Mouse (Mus musculus): ENCODE measurements around the gene Lin54. TPM values are rescaled to one million over a fixed set of nuclear protein-coding genes. Genes with fewer than 3 reads are reported as not detected.

The Lin54 gene
- polyA plus RNA-seq (2012; ENCODE audit: insufficient read depth, insufficient read length, missing spikeins) = 3.7 and 5.3 TPM in 2 replicates

DNA sequence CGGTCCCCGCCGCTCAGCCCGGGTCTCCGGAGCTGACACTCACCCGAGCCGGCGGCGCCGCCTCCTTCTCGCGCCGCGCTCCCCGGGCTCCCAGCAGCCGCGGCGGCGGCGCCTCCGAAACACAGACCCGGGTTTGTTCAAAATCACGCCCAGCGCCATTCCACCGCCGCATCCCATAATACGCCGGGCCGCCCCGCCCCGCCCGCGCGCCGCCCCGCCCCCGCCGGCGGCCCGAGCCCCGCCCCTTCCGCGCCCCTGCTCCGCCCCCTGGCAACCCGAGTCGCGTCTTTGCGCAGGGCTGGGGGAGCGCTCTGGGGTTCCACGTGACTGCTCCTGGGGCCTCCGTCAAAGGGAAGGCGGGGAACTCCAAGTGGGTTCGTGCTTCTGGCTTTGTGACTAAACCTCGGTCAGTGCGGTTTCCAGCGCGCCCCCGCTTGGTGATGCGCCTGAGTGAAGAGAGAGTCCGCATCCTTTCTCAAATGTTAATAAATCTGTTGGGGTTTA is at the start of gene Lin54:
TSS of gene Lin54 (minus strand) at position 182 of the 504 bp plus-strand sequence.
- peaks cover 3% of the 10 kb centered on the region for H3K4me1 ChIP-seq (ENCODE audit: control insufficient read depth, insufficient read depth, insufficient read length, low read length)
- no peak within 1 kb of the TSS for H3K27ac ChIP-seq (replicated peaks; ENCODE audit: low read depth, low read length)
- H3K4me3 ChIP-seq (ENCODE audit: insufficient read depth, low read depth, low read length) = peak within 1 kb of the TSS; percentile 77

DNA sequence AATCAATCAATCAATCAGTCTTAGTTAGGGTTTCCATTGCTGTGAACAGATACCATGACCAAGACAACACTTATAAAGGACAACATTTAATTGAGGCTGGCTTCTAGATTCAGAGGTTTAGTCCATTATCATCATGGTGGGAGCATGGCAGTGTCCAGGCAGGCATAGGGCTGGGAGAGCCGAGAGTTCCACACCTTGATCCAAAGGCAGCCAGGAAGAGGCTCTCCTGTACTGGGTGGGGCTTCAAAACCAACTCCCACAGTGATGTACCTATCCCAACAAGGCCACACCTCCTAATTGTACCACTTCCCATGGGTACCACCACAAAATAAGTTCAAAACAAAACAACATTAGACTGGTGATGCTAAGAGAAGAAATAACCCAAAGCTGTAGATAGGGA is 49.7 kb upstream of the Lin54 start:
- no peaks in the 10 kb centered on the region for H3K4me1 ChIP-seq (ENCODE audit: control insufficient read depth, insufficient read depth, insufficient read length, low read length)
- H3K27ac ChIP-seq (replicated peaks; ENCODE audit: low read depth, low read length) = no peak overlapping the region
- H3K4me3 ChIP-seq (ENCODE audit: insufficient read depth, low read depth, low read length) = no peak overlapping the region

- Histone ChIP-seq H3K4me1 (ENCODE audit: control insufficient read depth, insufficient read depth, insufficient read length, low read length) (no peaks in the 10 kb centered on the region), H3K4me3 (ENCODE audit: insufficient read depth, low read depth, low read length) (no peak overlapping the region), H3K27ac (replicated peaks; ENCODE audit: low read depth, low read length) (no peak overlapping the region)
Measured at GRCm38 (mm10) chr5:100549311-100549710, 48.9 kb upstream of the Lin54 start.

DNA sequence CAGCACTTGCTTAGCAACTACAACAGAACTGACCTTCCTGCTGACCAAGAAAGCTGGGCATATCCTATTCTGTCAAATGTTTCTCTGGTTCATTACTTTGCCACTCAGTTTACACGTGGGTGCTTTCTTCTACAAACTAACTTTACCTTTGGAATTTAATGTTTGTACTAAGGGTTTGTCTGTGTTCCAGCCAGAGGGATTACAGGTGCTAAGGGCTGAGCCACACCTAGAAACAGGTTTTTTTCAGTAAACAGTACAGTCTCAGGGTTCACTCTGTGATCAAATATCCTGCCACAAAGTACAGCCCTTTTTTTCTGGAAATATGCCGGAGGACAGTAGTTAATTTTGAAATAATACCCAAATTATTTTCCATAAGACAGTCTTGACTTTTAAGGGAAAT is 47.8 kb upstream of the Lin54 start:
- Histone ChIP-seq H3K27ac (replicated peaks; ENCODE audit: low read depth, low read length) (no peak overlapping the region), H3K4me3 (ENCODE audit: insufficient read depth, low read depth, low read length) (no peak overlapping the region), H3K4me1 (ENCODE audit: control insufficient read depth, insufficient read depth, insufficient read length, low read length) (no peaks in the 10 kb centered on the region)

GRCm38 (mm10) chr5:100546294-100547080 is 46.0 kb upstream of the Lin54 start:
- H3K4me3 ChIP-seq (ENCODE audit: insufficient read depth, low read depth, low read length) = no peak overlapping the region
- no peak overlapping the region for H3K27ac ChIP-seq (replicated peaks; ENCODE audit: low read depth, low read length)
- no peaks in the 10 kb centered on the region for H3K4me1 ChIP-seq (ENCODE audit: control insufficient read depth, insufficient read depth, insufficient read length, low read length)

DNA sequence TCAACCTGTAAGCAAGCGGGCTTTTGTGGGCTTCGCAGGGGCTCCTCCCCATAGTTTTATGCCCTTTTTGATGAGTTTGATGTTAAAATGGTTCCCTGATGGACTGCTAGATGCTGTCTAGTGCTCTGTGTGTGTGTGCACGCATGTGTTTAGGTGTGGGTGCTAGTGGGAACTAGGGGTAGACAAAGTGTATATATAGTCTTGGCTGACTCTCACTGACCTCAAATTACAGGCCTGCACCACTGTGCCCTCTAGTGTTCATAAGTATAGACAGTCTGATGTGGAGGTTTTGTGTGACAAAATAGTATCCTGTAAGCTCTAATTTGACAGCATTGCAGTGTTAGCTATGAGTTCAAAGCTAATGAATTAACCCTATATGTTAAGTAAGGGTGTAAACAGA is 36.2 kb upstream of the Lin54 start:
- H3K4me3 ChIP-seq (ENCODE audit: insufficient read depth, low read depth, low read length) = no peak overlapping the region
- H3K27ac ChIP-seq (replicated peaks; ENCODE audit: low read depth, low read length) = no peak overlapping the region

DNA sequence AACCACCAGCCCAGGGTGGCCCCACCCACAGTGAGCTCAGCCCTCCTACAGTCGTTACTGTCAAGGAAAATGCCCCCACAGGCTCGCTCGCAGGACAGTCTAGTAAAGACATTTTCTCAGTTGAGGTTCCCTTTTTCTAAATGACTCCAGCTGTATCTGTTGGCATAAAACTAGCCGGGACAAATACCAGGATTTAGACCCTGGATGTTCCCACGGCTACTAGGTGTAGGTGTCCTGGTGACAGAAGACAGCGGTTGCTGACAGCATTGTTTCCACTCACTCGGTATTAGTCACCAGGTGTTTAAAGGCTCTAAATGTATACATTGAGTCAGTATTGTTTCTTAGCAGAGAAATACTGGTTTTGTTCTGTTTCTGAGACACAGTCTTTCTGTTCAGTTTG is 35.4 kb upstream of the Lin54 start:
- Histone ChIP-seq H3K27ac (replicated peaks; ENCODE audit: low read depth, low read length) (no peak overlapping the region), H3K4me3 (ENCODE audit: insufficient read depth, low read depth, low read length) (no peak overlapping the region), H3K4me1 (ENCODE audit: control insufficient read depth, insufficient read depth, insufficient read length, low read length) (no peaks in the 10 kb centered on the region)

More for the DNA sequence above, 36.2 kb upstream of the Lin54 start:
- H3K4me1 ChIP-seq (ENCODE audit: control insufficient read depth, insufficient read depth, insufficient read length, low read length) = no peaks in the 10 kb centered on the region

GRCm38 (mm10) chr5:100526164-100526563 is 25.7 kb upstream of the Lin54 start:
- H3K4me1 ChIP-seq (ENCODE audit: control insufficient read depth, insufficient read depth, insufficient read length, low read length) = no peaks in the 10 kb centered on the region
- H3K4me3 ChIP-seq (ENCODE audit: insufficient read depth, low read depth, low read length) = no peak overlapping the region
- H3K27ac ChIP-seq (replicated peaks; ENCODE audit: low read depth, low read length) = no peak overlapping the region

GRCm38 (mm10) chr5:100525620-100526019 is 25.2 kb upstream of the Lin54 start:
- H3K4me1 ChIP-seq (ENCODE audit: control insufficient read depth, insufficient read depth, insufficient read length, low read length) = no peaks in the 10 kb centered on the region
- H3K27ac ChIP-seq (replicated peaks; ENCODE audit: low read depth, low read length) = no peak overlapping the region
- H3K4me3 ChIP-seq (ENCODE audit: insufficient read depth, low read depth, low read length) = no peak overlapping the region

DNA sequence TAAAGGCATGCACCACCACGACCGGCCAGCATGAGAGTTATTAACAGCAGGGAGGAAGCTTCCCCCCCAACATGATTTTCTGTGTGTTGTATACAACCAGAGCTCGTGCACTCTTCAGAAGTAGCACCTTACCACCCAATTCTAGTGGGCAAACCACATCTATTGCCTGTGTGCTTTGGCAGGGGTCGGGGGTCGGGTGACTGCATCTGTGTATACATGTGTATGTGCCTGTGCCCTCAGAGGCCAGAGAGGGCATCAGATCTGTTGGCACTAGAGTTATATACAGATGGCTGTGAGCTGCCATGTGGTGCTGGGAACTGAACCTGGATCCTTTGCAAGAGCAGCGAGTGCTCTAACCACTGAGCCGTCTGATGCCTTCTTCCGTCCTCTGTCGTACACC is 24.5 kb upstream of the Lin54 start:
- H3K27ac ChIP-seq (replicated peaks; ENCODE audit: low read depth, low read length) = no peak overlapping the region
- no peaks in the 10 kb centered on the region for H3K4me1 ChIP-seq (ENCODE audit: control insufficient read depth, insufficient read depth, insufficient read length, low read length)
- H3K4me3 ChIP-seq (ENCODE audit: insufficient read depth, low read depth, low read length) = no peak overlapping the region

DNA sequence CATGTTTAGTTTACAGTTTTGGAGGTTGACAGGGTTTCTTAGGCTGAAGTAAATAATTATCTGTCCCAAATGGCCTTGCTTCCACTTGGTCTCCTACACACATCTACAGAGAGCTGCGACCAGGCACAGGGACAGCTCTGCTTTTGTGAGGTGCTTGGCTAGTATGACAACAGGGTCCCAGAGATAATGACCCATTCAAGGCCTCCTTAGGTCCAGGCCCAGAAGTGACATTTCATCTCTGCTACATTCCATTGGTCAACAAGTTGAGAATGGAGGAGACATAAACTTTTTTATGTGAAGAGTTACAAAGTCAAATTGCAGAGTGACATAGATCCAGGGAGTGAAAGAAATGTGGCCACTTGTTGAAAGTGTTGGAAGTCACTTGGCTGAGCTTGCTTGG is 22.9 kb upstream of the Lin54 start:
- H3K4me3 ChIP-seq (ENCODE audit: insufficient read depth, low read depth, low read length) = no peak overlapping the region
- no peak overlapping the region for H3K27ac ChIP-seq (replicated peaks; ENCODE audit: low read depth, low read length)
- H3K4me1 ChIP-seq (ENCODE audit: control insufficient read depth, insufficient read depth, insufficient read length, low read length) = no peaks in the 10 kb centered on the region; the same call in none of the 2 replicates

DNA sequence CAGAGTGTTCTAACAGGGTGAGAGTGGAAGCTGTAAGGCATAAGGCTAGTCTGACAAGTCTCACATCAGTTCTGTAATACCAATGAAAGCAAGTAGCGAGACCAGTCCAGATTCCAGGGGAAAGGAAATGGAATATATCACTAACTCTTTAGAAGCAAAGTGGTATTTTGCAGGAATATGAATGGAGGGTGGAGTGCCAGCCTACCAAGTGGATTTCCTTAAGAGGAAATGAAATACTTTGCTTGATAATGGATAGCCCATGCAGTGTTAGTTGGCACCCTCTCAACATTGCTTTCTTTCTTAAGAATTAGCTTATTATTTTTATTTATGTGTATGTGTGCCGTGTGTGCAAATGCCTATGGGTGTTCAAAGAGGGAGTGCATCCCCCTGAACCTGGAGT is 19.8 kb upstream of the Lin54 start:
- Histone ChIP-seq H3K4me3 (ENCODE audit: insufficient read depth, low read depth, low read length) (no peak overlapping the region), H3K4me1 (ENCODE audit: control insufficient read depth, insufficient read depth, insufficient read length, low read length) (no peaks in the 10 kb centered on the region; the same call in none of the 2 replicates), H3K27ac (replicated peaks; ENCODE audit: low read depth, low read length) (no peak overlapping the region)

- Histone ChIP-seq H3K27ac (replicated peaks; ENCODE audit: low read depth, low read length) (no peak overlapping the region), H3K4me3 (ENCODE audit: insufficient read depth, low read depth, low read length) (peak overlapping the region; percentile 76), H3K4me1 (ENCODE audit: control insufficient read depth, insufficient read depth, insufficient read length, low read length) (no peaks in the 10 kb centered on the region; the same call in none of the 2 replicates)
Measured at GRCm38 (mm10) chr5:100519027-100519411, 18.6 kb upstream of the Lin54 start.

- H3K27ac ChIP-seq (replicated peaks; ENCODE audit: low read depth, low read length) = peak within 1 kb of the TSS; percentile 52
- H3K4me3 ChIP-seq (ENCODE audit: insufficient read depth, low read depth, low read length) = peak within 1 kb of the TSS; percentile 76
- H3K4me1 ChIP-seq (ENCODE audit: control insufficient read depth, insufficient read depth, insufficient read length, low read length) = no peaks in the 10 kb centered on the region; the same call in none of the 2 replicates
Measured at GRCm38 (mm10) chr5:100518049-100519026, 17.9 kb upstream of the Lin54 start, which contains the start of gene Cops4. TSS of gene Cops4 (plus strand) at chr5:100518309.

GRCm38 (mm10) chr5:100512576-100512975 is 12.1 kb upstream of the Lin54 start:
- Histone ChIP-seq H3K4me3 (ENCODE audit: insufficient read depth, low read depth, low read length) (no peak overlapping the region), H3K4me1 (ENCODE audit: control insufficient read depth, insufficient read depth, insufficient read length, low read length) (no peaks in the 10 kb centered on the region), H3K27ac (replicated peaks; ENCODE audit: low read depth, low read length) (no peak overlapping the region)
